Mouse (Mus musculus) frontal cortex, postnatal 36 days (tissue): ENCODE measurements around the gene Slc6a18.
"Not testable (repeated sequence)": the region's sequence is repeated elsewhere in the genome, so short reads cannot be mapped to it uniquely, and the experiment has no call there.

ENCODE experiments used
- DNase-seq, 2 experiments: peaks; one replicate each; pipeline ENCODE4 v3.0.0; 2022; ENCODE audit warnings: low spot score in 2 of 2

Gene Slc6a18

DNA sequence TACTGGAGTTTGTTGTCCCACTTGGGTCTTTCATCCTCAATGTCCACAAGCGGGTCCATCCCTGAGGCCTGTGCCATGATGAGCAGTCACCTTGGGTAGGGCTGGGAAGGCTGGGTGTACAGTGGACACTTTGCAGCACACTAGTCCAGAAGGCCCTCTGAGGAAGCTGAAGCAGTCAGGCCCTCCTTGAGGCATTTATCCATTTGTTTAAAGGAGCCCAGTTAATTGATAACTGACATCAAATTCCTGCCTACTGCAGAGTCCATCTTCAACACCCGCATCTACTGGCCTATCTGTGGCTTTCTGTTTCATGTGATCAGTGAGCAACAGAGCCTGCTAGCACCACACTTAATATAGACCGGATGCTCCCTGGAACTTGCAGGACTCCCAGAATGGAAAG is at the start of gene Slc6a18:
Slc6a18 (minus strand) TSS at position 171 of the 400 bp plus-strand sequence.
- no peak for DNase-seq

GRCm38 (mm10) chr13:73725315-73725714 is 47.5 kb upstream of the Slc6a18 start:
- no peak for DNase-seq

DNA sequence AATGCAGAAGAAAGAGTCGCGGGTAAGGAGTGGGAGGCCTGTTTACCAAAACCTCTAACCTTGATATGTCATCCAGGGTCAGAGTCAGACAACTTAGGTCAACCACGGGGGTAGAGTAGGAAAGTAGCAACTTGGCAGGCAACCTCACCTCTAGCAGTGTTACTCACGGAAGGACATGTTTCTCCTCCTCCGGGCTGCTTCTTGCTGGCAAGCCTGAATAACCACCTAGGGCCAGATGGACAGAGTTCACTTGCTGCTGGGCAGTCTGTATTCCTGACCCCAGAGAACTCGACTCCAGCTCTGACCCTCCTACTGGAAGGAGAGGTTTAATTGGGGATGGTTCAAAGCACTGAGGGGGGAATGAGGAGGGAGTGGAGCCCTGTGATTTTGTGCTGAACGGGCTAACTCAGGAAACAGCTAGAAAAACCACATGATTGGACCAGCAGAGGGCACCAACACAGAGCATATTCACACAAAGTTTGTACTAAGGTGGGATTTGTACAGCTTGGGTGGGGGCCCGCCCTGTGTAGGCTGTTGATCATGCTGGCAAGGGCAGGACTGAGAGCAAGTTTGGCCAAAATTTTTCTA is 45.4 kb upstream of the Slc6a18 start:
- peak; percentile 21 to 41 for DNase-seq

GRCm38 (mm10) chr13:73720241-73720640 is 42.4 kb upstream of the Slc6a18 start:
- DNase-seq, result no peak

- peak; percentile 82 to 91 for DNase-seq
Observed at GRCm38 (mm10) chr13:73718225-73718624, 40.4 kb upstream of the Slc6a18 start.

DNA sequence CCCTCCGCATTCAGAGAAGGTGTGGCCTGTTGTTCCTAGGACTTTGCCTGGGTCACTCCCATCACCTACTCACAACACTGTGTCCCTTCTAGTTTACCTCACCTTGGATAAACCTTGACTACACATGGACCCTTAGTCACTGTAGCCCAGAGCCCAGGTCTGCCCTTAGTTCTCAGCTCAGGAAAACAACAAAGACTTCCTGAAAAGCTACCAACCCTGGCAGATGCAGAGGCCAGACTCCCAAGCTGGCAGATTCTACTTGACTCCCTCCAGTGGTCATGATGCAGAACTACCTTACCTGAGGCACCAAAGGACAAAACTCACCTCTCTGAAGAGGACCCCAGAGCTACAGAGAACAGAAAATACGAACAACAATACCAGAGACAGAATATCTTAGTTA is 36.2 kb upstream of the Slc6a18 start:
- no peak for DNase-seq

GRCm38 (mm10) chr13:73713204-73713603 is 35.4 kb upstream of the Slc6a18 start:
- DNase-seq, result no peak

DNA sequence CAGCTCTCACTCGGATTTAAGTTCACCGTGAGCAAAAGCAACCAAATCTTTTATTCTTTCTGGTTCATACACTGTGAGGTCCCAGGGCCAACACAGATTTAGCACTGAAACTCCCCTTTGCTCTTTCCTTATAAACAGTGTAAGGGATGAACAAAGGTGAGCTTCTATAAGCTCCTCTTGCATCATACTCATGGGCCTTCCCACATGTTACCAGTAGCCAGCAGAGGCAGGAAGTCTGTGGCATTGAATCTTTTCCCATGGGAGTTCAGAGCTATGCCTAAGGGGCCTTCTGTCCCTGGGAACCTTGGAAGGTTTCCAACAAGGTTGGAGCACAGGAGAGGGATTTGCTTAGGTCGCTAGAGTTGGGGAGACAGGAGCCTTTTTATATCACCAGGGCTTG is 34.4 kb upstream of the Slc6a18 start:
- DNase-seq, result no peak

- no peak for DNase-seq
Observed at GRCm38 (mm10) chr13:73711803-73712202, 34.0 kb upstream of the Slc6a18 start.

DNA sequence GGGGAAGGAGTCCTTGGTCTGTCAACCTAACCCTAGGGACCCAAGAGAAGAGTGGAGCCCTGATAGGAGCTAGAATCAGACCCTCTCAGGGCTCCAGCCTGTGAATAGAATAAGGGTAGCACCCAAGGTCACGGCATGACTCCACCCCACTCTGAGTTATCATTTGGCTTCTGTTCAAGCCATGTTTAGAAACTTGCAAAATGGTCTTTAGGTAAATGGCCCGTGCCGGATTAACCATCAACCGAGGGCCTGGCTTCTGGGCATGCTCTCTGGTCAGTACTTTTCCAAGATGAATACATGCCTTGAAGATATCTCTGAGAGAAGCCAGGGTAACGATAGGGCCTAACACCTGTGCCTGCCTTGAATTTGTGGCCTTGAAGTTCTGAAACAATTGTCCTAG is 33.4 kb upstream of the Slc6a18 start:
- no peak for DNase-seq

DNA sequence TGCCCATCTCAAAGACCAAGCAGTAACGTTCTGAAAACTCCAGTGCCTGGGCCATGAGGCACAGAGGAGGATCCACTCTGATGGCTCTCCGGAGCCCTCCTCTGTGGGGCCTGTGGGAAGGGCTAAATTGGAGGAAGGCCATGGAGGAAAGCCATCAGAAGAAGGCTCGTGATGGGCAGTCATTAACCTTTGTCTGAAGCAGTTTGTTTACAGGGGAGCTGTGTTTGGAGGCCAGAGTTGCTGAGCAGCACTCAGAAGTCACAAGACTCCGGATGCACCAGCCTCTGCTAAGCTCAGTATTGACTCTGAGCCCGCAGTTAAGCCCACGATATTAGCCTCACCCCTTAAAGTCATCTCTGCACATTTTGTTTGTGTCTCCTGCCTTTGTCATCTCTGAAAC is 31.7 kb upstream of the Slc6a18 start:
- no peak for DNase-seq

DNA sequence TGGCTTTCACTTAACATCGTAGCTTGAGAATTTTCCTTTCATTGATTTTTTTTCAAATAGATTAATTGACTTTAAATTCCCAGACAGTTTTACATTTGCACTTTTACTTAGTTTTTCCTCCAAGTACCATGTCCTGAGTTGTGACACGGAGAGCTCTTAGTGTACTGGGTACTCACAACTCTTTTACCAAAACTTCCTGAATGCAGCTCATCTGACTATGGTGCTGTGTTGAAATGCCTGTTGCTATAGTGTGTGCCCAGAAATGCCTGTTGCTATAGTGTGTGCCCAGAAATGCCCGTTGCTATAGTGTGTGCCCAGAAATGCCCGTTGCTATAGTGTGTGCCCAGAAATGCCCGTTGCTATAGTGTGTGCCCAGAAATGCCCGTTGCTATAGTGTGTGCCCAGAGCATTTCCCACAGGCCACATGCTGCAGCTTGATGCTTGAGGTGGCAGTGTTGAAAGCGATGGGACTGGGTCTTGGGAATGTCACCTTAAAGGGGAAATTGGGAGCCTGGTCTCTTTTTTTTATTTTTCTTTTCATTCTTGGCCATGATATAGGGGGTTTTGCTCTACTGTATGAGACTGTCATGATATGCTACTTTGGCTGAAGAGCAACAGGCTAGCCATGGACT is 27.0 kb upstream of the Slc6a18 start, which contains the start of gene Slc6a19:
Slc6a19 (minus strand) TSS at position 172 of the 632 bp plus-strand sequence.
- no peak for DNase-seq

GRCm38 (mm10) chr13:73703486-73703885 is 25.7 kb upstream of the Slc6a18 start:
- not testable (repeated sequence) for DNase-seq

DNA sequence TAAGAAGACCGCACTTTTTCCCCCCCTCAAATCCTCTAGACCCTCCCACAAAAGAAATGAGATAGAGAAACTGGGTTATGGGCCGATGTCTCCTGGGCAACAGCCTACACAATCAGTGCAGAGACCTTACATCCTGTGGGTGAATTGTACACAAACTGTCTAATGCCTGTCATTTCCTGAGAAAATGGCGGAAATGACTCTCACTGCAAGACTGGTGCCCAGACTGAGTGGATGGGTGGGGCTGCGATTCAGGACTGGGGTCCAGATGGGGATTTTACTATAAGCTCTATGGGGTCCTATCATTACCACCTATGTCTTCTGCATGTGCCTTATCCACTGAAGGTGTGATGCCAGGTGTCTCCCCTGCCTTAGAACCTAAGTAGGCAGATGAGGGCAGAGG is 25.0 kb upstream of the Slc6a18 start:
- DNase-seq, result no peak

GRCm38 (mm10) chr13:73701161-73701883 is 23.5 kb upstream of the Slc6a18 start:
- no peak for DNase-seq

DNA sequence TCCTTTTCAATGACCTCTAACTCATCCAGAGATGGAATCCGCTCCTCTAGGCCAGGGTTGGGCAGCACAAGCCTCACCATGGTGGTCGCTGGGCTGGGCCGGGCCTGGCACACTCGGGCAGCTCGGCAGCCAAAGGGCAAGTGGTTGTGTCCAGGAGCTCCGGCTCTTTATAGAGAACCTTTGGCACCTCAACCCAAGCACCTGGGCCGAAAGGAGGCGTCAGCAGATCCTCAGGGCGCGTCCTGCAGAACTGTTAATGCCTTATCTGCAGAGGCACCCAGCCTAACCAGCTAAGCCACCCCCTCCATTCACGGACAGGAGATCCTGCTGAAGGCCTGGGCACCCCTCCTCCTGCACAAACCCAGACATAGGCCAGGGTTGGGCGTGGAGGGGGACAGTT is 22.7 kb upstream of the Slc6a18 start:
- no peak for DNase-seq

DNA sequence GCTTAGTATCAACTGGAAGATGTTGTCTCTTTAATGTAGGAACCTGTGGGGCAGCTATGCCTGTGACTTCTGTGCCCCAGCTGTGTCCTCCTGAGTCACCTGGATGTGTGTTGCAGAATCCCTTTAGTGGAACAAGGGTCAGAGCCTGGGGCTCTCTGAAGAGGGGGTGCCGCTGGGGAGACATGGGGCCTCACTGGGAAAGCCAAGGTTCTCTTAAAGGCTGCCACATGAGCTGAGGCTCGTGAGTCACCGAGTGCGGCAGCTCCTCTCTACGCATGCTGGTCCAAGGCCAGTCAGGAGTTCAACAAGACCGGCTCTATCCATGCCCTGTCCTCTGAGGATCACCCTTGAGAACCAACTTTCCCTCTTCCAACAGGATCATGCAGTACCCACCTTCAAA is 21.9 kb upstream of the Slc6a18 start:
- DNase-seq, result no peak

DNA sequence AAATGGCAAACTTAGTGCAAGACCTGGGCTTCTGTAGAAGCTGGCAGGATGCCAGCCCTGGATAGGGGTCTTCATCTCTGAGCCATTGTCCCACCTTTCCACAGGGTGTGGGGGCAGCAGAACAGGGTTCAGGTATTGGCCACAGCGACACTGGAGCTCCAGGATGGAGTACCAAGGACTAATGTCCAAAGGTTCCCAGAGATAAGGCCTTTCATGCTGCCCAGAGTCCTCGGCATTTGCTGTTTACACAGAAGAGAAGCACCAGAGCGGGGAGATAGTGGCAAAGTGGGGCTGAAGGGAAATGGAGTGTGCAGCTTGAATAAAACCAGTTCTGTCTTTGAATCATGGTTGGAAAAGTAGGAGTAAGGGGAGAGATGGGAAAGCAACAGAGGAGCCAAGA is 18.7 kb upstream of the Slc6a18 start:
- DNase-seq, result no peak

DNA sequence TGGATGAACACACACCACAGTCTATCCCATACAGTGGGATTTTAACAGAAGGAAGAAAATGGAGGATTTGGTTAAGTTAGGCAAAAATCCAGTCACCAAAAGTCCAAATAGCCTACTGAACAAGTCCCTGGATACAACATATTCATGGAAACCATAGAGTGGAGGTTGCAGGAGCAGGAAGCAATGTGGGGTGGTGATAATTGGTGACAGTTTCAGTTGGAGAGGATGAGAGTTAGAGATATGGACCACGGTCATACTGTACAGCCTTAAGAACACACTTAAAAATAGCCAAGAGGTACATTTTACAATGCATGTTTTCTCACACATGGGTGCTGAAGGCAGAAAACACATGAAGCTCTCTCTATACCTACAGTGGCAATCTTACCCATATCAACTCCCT is 17.1 kb upstream of the Slc6a18 start:
- DNase-seq, result no peak

- DNase-seq, result no peak
Observed at GRCm38 (mm10) chr13:73693333-73693732, 15.5 kb upstream of the Slc6a18 start.

DNA sequence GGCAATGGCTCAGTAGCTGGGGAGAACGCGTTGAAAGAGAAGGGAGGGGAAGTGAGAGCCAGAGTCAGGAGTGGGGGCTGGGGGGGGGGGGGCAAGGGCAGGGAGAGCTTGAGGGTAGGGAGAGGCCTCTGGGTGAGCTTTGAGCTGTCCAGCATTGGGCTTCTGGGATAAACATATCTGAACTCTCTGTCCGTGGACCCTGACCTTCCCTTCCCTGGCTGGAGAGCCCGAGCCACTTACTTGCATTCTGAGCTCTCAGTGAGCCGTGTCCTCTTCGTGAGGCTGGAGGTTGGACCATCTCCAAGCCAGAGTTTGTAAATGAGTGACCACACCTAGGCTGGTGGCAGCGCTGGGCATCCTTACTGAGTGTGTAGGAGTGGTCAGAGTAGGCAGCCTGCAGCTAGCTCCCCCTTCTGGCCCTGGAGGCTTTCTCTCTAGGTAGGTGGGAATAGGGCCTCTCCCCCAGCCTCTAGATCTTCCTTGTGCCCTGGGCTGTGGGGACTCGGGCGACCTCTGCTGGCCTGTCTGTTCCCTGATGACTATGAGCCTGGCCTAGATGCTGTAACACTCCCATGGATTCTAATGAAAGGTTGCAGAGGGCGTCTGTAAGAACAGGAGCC is 14.5 kb upstream of the Slc6a18 start:
- DNase-seq, result peak; percentile 36 to 53

DNA sequence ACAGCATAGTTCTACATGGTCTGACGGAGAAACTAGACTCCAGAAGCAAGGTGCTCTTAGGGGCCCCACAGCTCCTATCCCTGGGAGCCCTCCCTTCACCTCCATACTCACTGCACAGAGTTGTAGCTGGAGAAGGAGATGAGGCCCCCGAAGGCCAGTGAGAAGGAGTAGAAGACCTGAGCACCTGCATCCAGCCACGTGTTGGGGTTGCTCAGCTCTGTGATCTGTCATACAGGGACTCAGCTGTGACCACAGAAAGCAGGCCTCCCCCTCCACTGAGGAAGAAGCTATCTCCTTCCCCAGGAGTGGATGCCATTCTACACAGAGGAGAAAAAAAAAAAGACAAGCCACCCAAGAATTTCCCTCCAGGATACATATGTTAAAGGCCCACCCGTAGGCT is 11.1 kb upstream of the Slc6a18 start:
- no peak for DNase-seq

DNA sequence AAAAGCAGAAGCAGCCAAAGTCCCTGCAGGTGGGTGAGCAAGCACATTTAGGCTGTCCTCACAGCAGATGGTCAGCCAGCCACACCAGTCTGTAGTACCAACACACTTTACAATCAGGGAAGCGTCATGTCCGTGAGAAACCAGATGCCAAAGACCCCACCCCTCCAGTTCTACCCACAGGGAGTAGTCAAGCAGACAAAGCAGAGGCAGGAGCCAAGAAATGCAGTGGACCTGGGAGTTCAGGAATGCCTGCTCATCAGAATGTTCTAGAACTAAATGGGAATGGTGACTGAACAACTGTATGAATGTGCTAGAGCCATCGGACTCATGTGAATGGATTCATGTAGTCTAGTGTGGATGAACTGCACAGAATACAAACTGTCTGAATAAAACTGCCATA is 9.8 kb upstream of the Slc6a18 start:
- DNase-seq, result no peak
